Mouse (Mus musculus) frontal cortex, adult 2 months (tissue): ENCODE measurements around the gene Arhgef7. TPM values are rescaled to one million over a fixed set of nuclear protein-coding genes. Genes with fewer than 3 reads are reported as not detected.
A peak's percentile ranks its signal among the peaks of the same experiment; 100 is the strongest.

Experiments used
- DNase-seq, 2 experiments: peaks; one replicate each; pipeline ENCODE4 v3.0.0; 2022; ENCODE audit warnings: low spot score in 1 of 2; ENCODE audit errors: extremely low spot score in 1 of 2
- polyA plus RNA-seq: library from polyadenylated mRNA; depleted of rRNA; stranded (reverse); fragments of >200 nt; gene quantifications from 2 replicates; pipeline ENCODE4 v1.2.3, GENCODE M21; 2012; rRNA removed

Gene Arhgef7
- 85.1 and 92.8 TPM in 2 replicates for polyA plus RNA-seq

GRCm38 (mm10) chr8:11727651-11728481 is at the start of gene Arhgef7:
TSS of gene Arhgef7 (plus strand) at chr8:11727721.
- peak; percentile 55 to 80 for DNase-seq

- DNase-seq: no peak
Observed at GRCm38 (mm10) chr8:11684558-11684957, 43.0 kb upstream of the Arhgef7 start.

- DNase-seq: no peak
Observed at GRCm38 (mm10) chr8:11687251-11687650, 40.3 kb upstream of the Arhgef7 start.

GRCm38 (mm10) chr8:11689945-11690344 is 37.6 kb upstream of the Arhgef7 start:
- DNase-seq: no peak

GRCm38 (mm10) chr8:11691284-11691683 is 36.2 kb upstream of the Arhgef7 start:
- peak in 1 of 2 experiments; percentile 20 for DNase-seq

- DNase-seq: no peak
Observed at GRCm38 (mm10) chr8:11691761-11692160, 35.8 kb upstream of the Arhgef7 start.

GRCm38 (mm10) chr8:11692455-11692854 is 35.1 kb upstream of the Arhgef7 start:
- no peak for DNase-seq

- DNase-seq: no peak
Observed at GRCm38 (mm10) chr8:11693972-11694371, 33.5 kb upstream of the Arhgef7 start.

GRCm38 (mm10) chr8:11696176-11696575 is 31.3 kb upstream of the Arhgef7 start:
- no peak for DNase-seq

GRCm38 (mm10) chr8:11697467-11697866 is 30.1 kb upstream of the Arhgef7 start:
- DNase-seq: no peak

- DNase-seq: no peak
Observed at GRCm38 (mm10) chr8:11699442-11700001, 28.0 kb upstream of the Arhgef7 start.

- peak; percentile 39 to 90 for DNase-seq
Observed at GRCm38 (mm10) chr8:11700060-11701032, 27.2 kb upstream of the Arhgef7 start.

GRCm38 (mm10) chr8:11701033-11701362 is 26.5 kb upstream of the Arhgef7 start, which contains the start of gene 1700016D06Rik:
TSS of gene 1700016D06Rik (minus strand) at chr8:11701063.
- DNase-seq: no peak

GRCm38 (mm10) chr8:11701428-11701827 is 26.1 kb upstream of the Arhgef7 start:
- no peak for DNase-seq

GRCm38 (mm10) chr8:11703789-11704188 is 23.7 kb upstream of the Arhgef7 start:
- no peak for DNase-seq

- no peak for DNase-seq
Observed at GRCm38 (mm10) chr8:11704716-11705420, 22.7 kb upstream of the Arhgef7 start.

- peak; percentile 45 to 67 for DNase-seq
Observed at GRCm38 (mm10) chr8:11705818-11706217, 21.7 kb upstream of the Arhgef7 start.

GRCm38 (mm10) chr8:11707701-11708100 is 19.8 kb upstream of the Arhgef7 start:
- DNase-seq: no peak

- DNase-seq: no peak
Observed at GRCm38 (mm10) chr8:11708815-11709214, 18.7 kb upstream of the Arhgef7 start.

GRCm38 (mm10) chr8:11709542-11709941 is 18.0 kb upstream of the Arhgef7 start:
- DNase-seq: no peak
